Mouse (Mus musculus) limb, embryonic 12.5 days (tissue): ENCODE data around the gene Cacng4. TPM values are rescaled to one million over a fixed set of nuclear protein-coding genes. Genes with fewer than 3 reads are reported as not detected.

Experiments used
- ATAC-seq: fragments of 200-750 bp; cut with Nextera tagmentation; 2 replicates; pipeline ENCODE4 v1.8.0; 2017; ENCODE audit warnings: low read depth, moderate TSS enrichment; ENCODE audit not compliant: insufficient number of reproducible peaks, insufficient read depth, low FRiP score, low TSS enrichment
- H3K27ac ChIP-seq: fragments of 300-500 bp; sonication (generic); 2 replicates; pipeline ENCODE4 v1.5.1; 2016; ENCODE audit warnings: mild to moderate bottlenecking, moderate library complexity
- H3K27me3 ChIP-seq: fragments of 300-500 bp; sonication (generic); 2 replicates; pipeline ENCODE4 v1.6.1; 2016; ENCODE audit warnings: mild to moderate bottlenecking, moderate library complexity
- H3K36me3 ChIP-seq: fragments of 300-500 bp; sonication (generic); 2 replicates; pipeline ENCODE4 v1.6.1; 2016; ENCODE audit warnings: mild to moderate bottlenecking, moderate library complexity
- H3K4me1 ChIP-seq: fragments of 300-500 bp; sonication (generic); replicated peaks from 2 replicates; pipeline ENCODE4 v1.6.1; 2016
- H3K4me2 ChIP-seq: fragments of 300-500 bp; sonication (generic); 2 replicates; pipeline ENCODE4 v1.6.1; 2016; ENCODE audit warnings: mild to moderate bottlenecking, moderate library complexity
- H3K4me3 ChIP-seq: fragments of 300-500 bp; sonication (generic); replicated peaks from 2 replicates; pipeline ENCODE4 v1.5.1; 2016; ENCODE audit warnings: mild to moderate bottlenecking
- H3K9ac ChIP-seq: fragments of 300-500 bp; sonication (generic); replicated peaks from 2 replicates; pipeline ENCODE4 v1.6.1; 2016; ENCODE audit warnings: mild to moderate bottlenecking, moderate library complexity
- H3K9me3 ChIP-seq: fragments of 300-500 bp; sonication (generic); 2 replicates; pipeline ENCODE4 v1.6.1; 2016; ENCODE audit warnings: mild to moderate bottlenecking, moderate library complexity
- WGBS: fragments of 180-500 bp; shearing (Covaris S2); methylation state at CpG from one replicate; pipeline ENCODE4 v1.1.7; 2016; 5-methylcytosine and 5-hydroxymethylcytosine counted together
- polyA plus RNA-seq: library from polyadenylated mRNA; unstranded; fragments of >200 nt; fragmentation: Nextera tagmentation; extraction: Ambion mirVana; gene quantifications from 2 replicates; pipeline ENCODE4 v1.2.1, GENCODE M21; 2016

Gene Cacng4
- polyA plus RNA-seq, 1 experiment from 2014 or later, result 5.2 TPM

- 43% methylated on average over 8 of the region's 8 CpGs for WGBS
- Histone ChIP-seq H3K27ac (no peak overlapping the region), H3K36me3 (no peaks in the 10 kb centered on the region), H3K4me2 (no peak overlapping the region), H3K4me1 (peaks cover 18% of the 10 kb centered on the region), H3K4me3 (no peak overlapping the region), H3K9ac (no peak overlapping the region), H3K27me3 (0 out of 2 replicates have a peak, but pooled peaks cover 4% of the 10 kb centered on the region), H3K9me3 (no peaks in the 10 kb centered on the region)
- ATAC-seq, result no peak
Measured at GRCm38 (mm10) chr11:107773312-107773711, 21.0 kb downstream of the Cacng4 start.

GRCm38 (mm10) chr11:107772002-107772401 is 22.4 kb downstream of the Cacng4 start:
- no peak overlapping the region for H3K27ac ChIP-seq
- no peak overlapping the region for H3K4me2 ChIP-seq
- H3K36me3 ChIP-seq, result no peaks in the 10 kb centered on the region
- H3K4me3 ChIP-seq, result no peak overlapping the region
- WGBS, result 83% methylated on average over 6 of the region's 6 CpGs
- 0 out of 2 replicates have a peak, but pooled peaks cover 4% of the 10 kb centered on the region for H3K27me3 ChIP-seq
- H3K9me3 ChIP-seq, result no peaks in the 10 kb centered on the region
- H3K4me1 ChIP-seq, result peaks cover 22% of the 10 kb centered on the region
- ATAC-seq, result no peak
- no peak overlapping the region for H3K9ac ChIP-seq

- Histone ChIP-seq H3K4me1 (peaks cover 25% of the 10 kb centered on the region), H3K4me2 (no peak overlapping the region)
- no peak for ATAC-seq
Measured at GRCm38 (mm10) chr11:107768361-107768760, 26.0 kb downstream of the Cacng4 start.

GRCm38 (mm10) chr11:107766932-107767331 is 27.4 kb downstream of the Cacng4 start:
- no peak overlapping the region for H3K4me3 ChIP-seq
- no peak overlapping the region for H3K4me2 ChIP-seq
- H3K27ac ChIP-seq, result no peak overlapping the region
- H3K9me3 ChIP-seq, result no peaks in the 10 kb centered on the region
- peaks cover 38% of the 10 kb centered on the region for H3K4me1 ChIP-seq
- H3K27me3 ChIP-seq, result no peaks in the 10 kb centered on the region
- H3K36me3 ChIP-seq, result no peaks in the 10 kb centered on the region
- ATAC-seq, result no peak
- no peak overlapping the region for H3K9ac ChIP-seq
- WGBS, result 89% methylated on average over 12 of the region's 12 CpGs

More at GRCm38 (mm10) chr11:107768361-107768760, 26.0 kb downstream of the Cacng4 start:
- H3K9me3 ChIP-seq, result no peaks in the 10 kb centered on the region
- WGBS, result 76% methylated on average over 8 of the region's 8 CpGs
- no peaks in the 10 kb centered on the region for H3K27me3 ChIP-seq
- H3K9ac ChIP-seq, result no peak overlapping the region
- 0 out of 2 replicates have a peak overlapping the region, but pooled peaks have one; percentile 0 for H3K27ac ChIP-seq
- no peaks in the 10 kb centered on the region for H3K36me3 ChIP-seq
- no peak overlapping the region for H3K4me3 ChIP-seq

- peak; percentile 79 for ATAC-seq
- H3K9ac ChIP-seq, result no peak overlapping the region
- peak overlapping the region; percentile 87 for H3K27ac ChIP-seq
- H3K36me3 ChIP-seq, result no peaks in the 10 kb centered on the region
- 22% methylated on average over 8 of the region's 8 CpGs for WGBS
- H3K9me3 ChIP-seq, result no peaks in the 10 kb centered on the region
- no peaks in the 10 kb centered on the region for H3K27me3 ChIP-seq
- no peak overlapping the region for H3K4me3 ChIP-seq
- peaks cover 43% of the 10 kb centered on the region for H3K4me1 ChIP-seq
- H3K4me2 ChIP-seq, result peak overlapping the region; percentile 16
Measured at GRCm38 (mm10) chr11:107762688-107763460, 31.5 kb downstream of the Cacng4 start.

- whole genome bisulfite sequencing, result 86% methylated on average over 10 of the region's 10 CpGs
- ATAC-seq, result no peak
- peaks cover 43% of the 10 kb centered on the region for H3K4me1 ChIP-seq
Measured at GRCm38 (mm10) chr11:107761790-107762500, 32.4 kb downstream of the Cacng4 start.

GRCm38 (mm10) chr11:107760001-107760400 is 34.4 kb downstream of the Cacng4 start:
- Histone ChIP-seq H3K4me1 (peaks cover 43% of the 10 kb centered on the region), H3K9me3 (no peaks in the 10 kb centered on the region), H3K27me3 (no peaks in the 10 kb centered on the region), H3K27ac (peak overlapping the region; percentile 62), H3K4me3 (no peak overlapping the region), H3K9ac (no peak overlapping the region), H3K36me3 (no peaks in the 10 kb centered on the region), H3K4me2 (peak overlapping the region; percentile 15; the same call in 1 of the 2 replicates)
- ATAC-seq, result no peak
- 38% methylated on average over 10 of the region's 10 CpGs for WGBS

More at GRCm38 (mm10) chr11:107761790-107762500, 32.4 kb downstream of the Cacng4 start:
- no peaks in the 10 kb centered on the region for H3K27me3 ChIP-seq
- no peaks in the 10 kb centered on the region for H3K9me3 ChIP-seq
- H3K4me3 ChIP-seq, result no peak overlapping the region
- H3K9ac ChIP-seq, result no peak overlapping the region
- H3K36me3 ChIP-seq, result no peaks in the 10 kb centered on the region
- H3K27ac ChIP-seq, result peak overlapping the region; percentile 87
- no peak overlapping the region for H3K4me2 ChIP-seq

GRCm38 (mm10) chr11:107759516-107759915 is 34.8 kb downstream of the Cacng4 start:
- Histone ChIP-seq H3K27me3 (no peaks in the 10 kb centered on the region), H3K4me1 (peaks cover 43% of the 10 kb centered on the region), H3K36me3 (no peaks in the 10 kb centered on the region), H3K9ac (no peak overlapping the region), H3K27ac (peak overlapping the region; percentile 62), H3K4me3 (no peak overlapping the region), H3K9me3 (no peaks in the 10 kb centered on the region), H3K4me2 (peak overlapping the region; percentile 15; the same call in 1 of the 2 replicates)
- WGBS, result 80% methylated on average over 9 of the region's 9 CpGs
- ATAC-seq, result no peak

- no peak for ATAC-seq
- no peaks in the 10 kb centered on the region for H3K27me3 ChIP-seq
- no peak overlapping the region for H3K27ac ChIP-seq
- no peak overlapping the region for H3K4me3 ChIP-seq
- H3K4me2 ChIP-seq, result no peak overlapping the region
- H3K4me1 ChIP-seq, result no peaks in the 10 kb centered on the region; the same call in 1 of the 2 replicates
- no peak overlapping the region for H3K9ac ChIP-seq
- 81% methylated on average over 5 of the region's 5 CpGs for WGBS
- no peaks in the 10 kb centered on the region for H3K36me3 ChIP-seq
- H3K9me3 ChIP-seq, result no peaks in the 10 kb centered on the region
Measured at GRCm38 (mm10) chr11:107749114-107749513, 45.2 kb downstream of the Cacng4 start.

- 79% methylated on average over 5 of the region's 5 CpGs for WGBS
- no peaks in the 10 kb centered on the region for H3K27me3 ChIP-seq
Measured at GRCm38 (mm10) chr11:107748243-107749035, 45.9 kb downstream of the Cacng4 start.

More at GRCm38 (mm10) chr11:107748243-107749035, 45.9 kb downstream of the Cacng4 start:
- H3K27ac ChIP-seq, result no peak overlapping the region
- H3K9me3 ChIP-seq, result no peaks in the 10 kb centered on the region
- H3K9ac ChIP-seq, result no peak overlapping the region
- no peak overlapping the region for H3K4me2 ChIP-seq
- no peak for ATAC-seq
- no peak overlapping the region for H3K4me3 ChIP-seq
- H3K36me3 ChIP-seq, result no peaks in the 10 kb centered on the region
- H3K4me1 ChIP-seq, result peaks cover under 1% of the 10 kb centered on the region; the same call in 1 of the 2 replicates
